Mouse (Mus musculus): ENCODE data around the gene Sult2a8. TPM values are rescaled to one million over a fixed set of nuclear protein-coding genes. Genes with fewer than 3 reads are reported as not detected.

Gene Sult2a8
- polyA plus RNA-seq (2015; fragmentation: Nextera tagmentation; extraction: Ambion mirVana): 0.30 and 0.40 TPM in 2 replicates

DNA sequence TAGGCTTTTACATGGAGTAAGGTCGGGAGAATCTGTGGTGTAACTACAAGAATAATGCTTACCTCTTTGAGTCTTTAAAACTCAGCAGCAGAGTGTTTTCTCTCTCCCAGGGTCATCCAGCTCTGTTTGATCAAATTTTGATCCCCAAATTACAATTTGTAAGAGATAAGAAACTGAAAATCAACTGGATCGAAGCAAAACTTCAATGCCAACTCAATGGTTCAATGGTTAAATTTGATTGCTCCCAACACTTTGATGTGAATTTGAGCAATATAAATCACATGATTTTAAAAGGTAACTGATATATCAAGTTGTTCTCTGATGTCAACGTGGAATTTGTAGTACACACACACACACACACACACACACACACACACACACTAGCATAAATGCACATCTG, at the start of gene Sult2a8:
Gene Sult2a8 (minus strand): TSS at position 236 of the 400 bp plus-strand sequence.

DNA sequence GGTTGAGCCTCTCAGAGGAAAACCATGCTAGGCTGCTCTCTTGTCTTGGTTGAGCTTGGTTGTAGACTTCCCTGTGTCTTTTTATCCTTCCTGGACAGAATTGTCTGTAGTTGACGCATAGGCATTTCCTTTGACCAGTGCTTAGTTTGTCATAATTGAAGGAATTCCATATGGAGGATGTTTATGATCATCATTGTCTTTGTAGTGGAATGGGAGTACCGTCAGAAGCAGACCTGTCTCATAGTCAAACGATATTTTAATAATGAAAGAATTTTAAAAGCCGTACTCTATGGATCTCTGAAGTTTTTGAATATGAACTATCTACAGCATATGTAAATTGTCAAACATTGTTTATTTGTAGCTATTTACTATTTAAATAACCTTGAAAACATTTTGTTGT, 47.6 kb upstream of the Sult2a8 start, which contains the start of gene Sult2a7:
Gene Sult2a7 (minus strand): TSS at position 101 of the 400 bp plus-strand sequence.

Other genes with a start within 250 kb of the Sult2a8 start
- 0.39 TPM in 1 of 2 replicates, not detected in the other for gene Sult2a6, start 191.9 kb downstream of the Sult2a8 start, polyA plus RNA-seq (2015; fragmentation: Nextera tagmentation; extraction: Ambion mirVana)
- gene Obox8, start 113.2 kb downstream of the Sult2a8 start, polyA plus RNA-seq (2015; fragmentation: Nextera tagmentation; extraction: Ambion mirVana): not detected in 2 replicates
- gene Sult2a7, start 47.5 kb upstream of the Sult2a8 start, polyA plus RNA-seq (2015; fragmentation: Nextera tagmentation; extraction: Ambion mirVana): not detected in 2 replicates
- gene Vmn1r90, start 116.7 kb upstream of the Sult2a8 start, polyA plus RNA-seq (2015; fragmentation: Nextera tagmentation; extraction: Ambion mirVana): 0.05 and 0.06 TPM in 2 replicates
- not detected in 2 replicates for gene Obox7, start 212.7 kb upstream of the Sult2a8 start, polyA plus RNA-seq (2015; fragmentation: Nextera tagmentation; extraction: Ambion mirVana)